Mouse (Mus musculus) stomach, embryonic 16.5 days (tissue): ENCODE results near the gene Ccdc85c. TPM values are rescaled to one million over a fixed set of nuclear protein-coding genes. Genes with fewer than 3 reads are reported as not detected.

Experiments used
- ATAC-seq: fragments of 200-750 bp; cut with Nextera tagmentation; 2 replicates; pipeline ENCODE4 v1.8.0; 2017; ENCODE audit warnings: moderate number of reproducible peaks, moderate TSS enrichment; ENCODE audit not compliant: insufficient read depth, low FRiP score
- H3K27ac ChIP-seq: fragments of 300-500 bp; sonication (generic); 2 replicates; pipeline ENCODE4 v1.5.1; 2014; ENCODE audit warnings: low read length
- H3K27me3 ChIP-seq: fragments of 300-500 bp; sonication (generic); 2 replicates; pipeline ENCODE4 v1.6.1; 2014; ENCODE audit warnings: low read length, control low read depth, mixed read lengths; ENCODE audit not compliant: control insufficient read depth, insufficient read depth
- H3K36me3 ChIP-seq: fragments of 300-500 bp; sonication (generic); 2 replicates; pipeline ENCODE4 v1.6.1; 2014; ENCODE audit warnings: low read length; ENCODE audit not compliant: control insufficient read depth, insufficient read depth
- H3K4me1 ChIP-seq: fragments of 300-500 bp; sonication (generic); 2 replicates; pipeline ENCODE4 v1.6.1; 2014; ENCODE audit warnings: low read length, control low read depth, mixed read lengths; ENCODE audit not compliant: control insufficient read depth, insufficient read depth
- H3K4me2 ChIP-seq: fragments of 300-500 bp; sonication (generic); 2 replicates; pipeline ENCODE4 v1.6.1; 2014; ENCODE audit warnings: low read depth, low read length, mixed read lengths
- H3K4me3 ChIP-seq: fragments of 300-500 bp; sonication (generic); replicated peaks from 2 replicates; pipeline ENCODE4 v1.5.1; 2014; ENCODE audit warnings: mild to moderate bottlenecking, low read length
- H3K9ac ChIP-seq: fragments of 300-500 bp; sonication (generic); 2 replicates; pipeline ENCODE4 v1.6.1; 2014; ENCODE audit warnings: low read length
- H3K9me3 ChIP-seq: fragments of 300-500 bp; sonication (generic); replicated peaks from 2 replicates; pipeline ENCODE4 v1.6.1; 2016; ENCODE audit warnings: low read length, control low read depth; ENCODE audit not compliant: control insufficient read depth
- WGBS: fragments of 180-500 bp; shearing (Covaris S2); extraction: QIAGEN DNeasy Blood & Tissue Kit; methylation state at CpG from one replicate; pipeline ENCODE4 v1.1.7; 2014; 5-methylcytosine and 5-hydroxymethylcytosine counted together
- polyA plus RNA-seq: library from polyadenylated mRNA; unstranded; fragments of >200 nt; fragmentation: Nextera tagmentation; extraction: Ambion mirVana; gene quantifications from 2 replicates; pipeline ENCODE4 v1.2.1, GENCODE M21; 2015

Gene Ccdc85c
- polyA plus RNA-seq, 1 experiment from 2014 or later = 6.9 TPM

- Histone ChIP-seq H3K4me2 (no peak overlapping the region), H3K36me3 (no peaks in the 10 kb centered on the region), H3K27ac (no peak overlapping the region), H3K4me1 (peaks cover 6% of the 10 kb centered on the region), H3K9ac (no peak overlapping the region), H3K4me3 (no peak overlapping the region), H3K27me3 (peaks cover 9% of the 10 kb centered on the region; the same call in 1 of the 2 replicates), H3K9me3 (no peaks in the 10 kb centered on the region)
- no peak for ATAC-seq
- 69% methylated on average over 8 of the region's 8 CpGs for WGBS
These were observed 29.9 kb upstream of the Ccdc85c start for GRCm38 (mm10) chr12:108305172-108305571.

GRCm38 (mm10) chr12:108303778-108304365 is 28.6 kb upstream of the Ccdc85c start:
- Histone ChIP-seq H3K4me1 (peaks cover 6% of the 10 kb centered on the region), H3K27me3 (peaks cover 9% of the 10 kb centered on the region; the same call in 1 of the 2 replicates), H3K9me3 (no peaks in the 10 kb centered on the region), H3K36me3 (no peaks in the 10 kb centered on the region), H3K4me2 (no peak overlapping the region), H3K9ac (no peak overlapping the region), H3K27ac (no peak overlapping the region), H3K4me3 (no peak overlapping the region)
- WGBS = 37% methylated on average over 6 of the region's 6 CpGs
- ATAC-seq = no peak

GRCm38 (mm10) chr12:108301006-108301405 is 25.8 kb upstream of the Ccdc85c start:
- H3K9me3 ChIP-seq = no peaks in the 10 kb centered on the region
- 60% methylated on average over 6 of the region's 6 CpGs for WGBS
- no peak overlapping the region for H3K27ac ChIP-seq
- H3K4me3 ChIP-seq = no peak overlapping the region
- H3K4me2 ChIP-seq = no peak overlapping the region
- no peak overlapping the region for H3K9ac ChIP-seq
- H3K36me3 ChIP-seq = no peaks in the 10 kb centered on the region
- H3K27me3 ChIP-seq = peaks cover 9% of the 10 kb centered on the region; the same call in 1 of the 2 replicates
- ATAC-seq = no peak
- H3K4me1 ChIP-seq = peaks cover 5% of the 10 kb centered on the region

GRCm38 (mm10) chr12:108297033-108297432 is 21.8 kb upstream of the Ccdc85c start:
- H3K4me2 ChIP-seq = no peak overlapping the region
- no peak overlapping the region for H3K9ac ChIP-seq
- no peak overlapping the region for H3K27ac ChIP-seq
- 80% methylated on average over 6 of the region's 6 CpGs for WGBS
- no peak for ATAC-seq
- no peaks in the 10 kb centered on the region for H3K27me3 ChIP-seq
- no peaks in the 10 kb centered on the region for H3K9me3 ChIP-seq
- H3K4me3 ChIP-seq = no peak overlapping the region
- 0 out of 2 replicates have a peak, but pooled peaks cover 3% of the 10 kb centered on the region for H3K4me1 ChIP-seq
- H3K36me3 ChIP-seq = no peaks in the 10 kb centered on the region

- ATAC-seq = no peak
- no peaks in the 10 kb centered on the region for H3K36me3 ChIP-seq
These were observed 19.4 kb upstream of the Ccdc85c start for GRCm38 (mm10) chr12:108294620-108295019.

GRCm38 (mm10) chr12:108292957-108293356 is 17.7 kb upstream of the Ccdc85c start:
- H3K4me2 ChIP-seq = peak overlapping the region; percentile 14; the same call in 1 of the 2 replicates
- no peak overlapping the region for H3K4me3 ChIP-seq
- WGBS = 3% methylated on average over 8 of the region's 8 CpGs
- peak; percentile 73; the same call in 1 of the 2 replicates for ATAC-seq
- H3K4me1 ChIP-seq = 0 out of 2 replicates have a peak, but pooled peaks cover 3% of the 10 kb centered on the region
- H3K27ac ChIP-seq = no peak overlapping the region
- H3K9ac ChIP-seq = no peak overlapping the region
- H3K9me3 ChIP-seq = no peaks in the 10 kb centered on the region
- H3K27me3 ChIP-seq = no peaks in the 10 kb centered on the region
- H3K36me3 ChIP-seq = no peaks in the 10 kb centered on the region

More at GRCm38 (mm10) chr12:108294620-108295019, 19.4 kb upstream of the Ccdc85c start:
- Histone ChIP-seq H3K4me1 (0 out of 2 replicates have a peak, but pooled peaks cover 3% of the 10 kb centered on the region), H3K4me2 (no peak overlapping the region), H3K27me3 (no peaks in the 10 kb centered on the region), H3K9ac (no peak overlapping the region), H3K4me3 (no peak overlapping the region), H3K27ac (no peak overlapping the region), H3K9me3 (no peaks in the 10 kb centered on the region)
- 58% methylated on average over 3 of the region's 3 CpGs for WGBS

- Histone ChIP-seq H3K4me1 (0 out of 2 replicates have a peak, but pooled peaks cover 3% of the 10 kb centered on the region), H3K9me3 (no peaks in the 10 kb centered on the region), H3K4me2 (no peak overlapping the region), H3K27me3 (no peaks in the 10 kb centered on the region), H3K4me3 (no peak overlapping the region), H3K36me3 (no peaks in the 10 kb centered on the region), H3K27ac (no peak overlapping the region), H3K9ac (no peak overlapping the region)
- ATAC-seq = peak; percentile 38; the same call in 1 of the 2 replicates
- 18% methylated on average over 9 of the region's 9 CpGs for WGBS
These were observed 17.2 kb upstream of the Ccdc85c start for GRCm38 (mm10) chr12:108292419-108292818.

- no peak overlapping the region for H3K27ac ChIP-seq
- no peak for ATAC-seq
- H3K9ac ChIP-seq = no peak overlapping the region
- peaks cover 15% of the 10 kb centered on the region; the same call in 1 of the 2 replicates for H3K4me1 ChIP-seq
- WGBS = 81% methylated on average over 19 of the region's 19 CpGs
- H3K27me3 ChIP-seq = no peaks in the 10 kb centered on the region
- H3K4me3 ChIP-seq = no peak overlapping the region
- no peaks in the 10 kb centered on the region for H3K9me3 ChIP-seq
- H3K4me2 ChIP-seq = no peak overlapping the region
- no peaks in the 10 kb centered on the region for H3K36me3 ChIP-seq
These were observed 13.1 kb upstream of the Ccdc85c start for GRCm38 (mm10) chr12:108288127-108288880.

- Histone ChIP-seq H3K27ac (no peak overlapping the region), H3K4me3 (no peak overlapping the region), H3K4me2 (no peak overlapping the region), H3K9me3 (no peaks in the 10 kb centered on the region), H3K36me3 (no peaks in the 10 kb centered on the region), H3K27me3 (no peaks in the 10 kb centered on the region), H3K9ac (no peak overlapping the region), H3K4me1 (peaks cover 12% of the 10 kb centered on the region; the same call in 1 of the 2 replicates)
- 98% methylated on average over 8 of the region's 8 CpGs for WGBS
- ATAC-seq = no peak
These were observed 11.8 kb upstream of the Ccdc85c start for GRCm38 (mm10) chr12:108287011-108287410.
